Mouse (Mus musculus) hindbrain, embryonic 12.5 days (tissue): ENCODE data around the gene Eno2. TPM values are rescaled to one million over a fixed set of nuclear protein-coding genes. Genes with fewer than 3 reads are reported as not detected.
"Not testable (repeated sequence)": the region's sequence is repeated elsewhere in the genome, so short reads cannot be mapped to it uniquely, and the experiment has no call there.

Source experiments
- ATAC-seq: fragments of 200-750 bp; cut with Nextera tagmentation; 2 replicates; pipeline ENCODE4 v1.8.0; 2017; ENCODE audit warnings: moderate TSS enrichment; ENCODE audit not compliant: low FRiP score
- H3K27ac ChIP-seq: fragments of 300-500 bp; sonication (generic); 2 replicates; pipeline ENCODE4 v1.5.1; 2016; ENCODE audit warnings: mild to moderate bottlenecking
- H3K27me3 ChIP-seq: fragments of 300-500 bp; sonication (generic); 2 replicates; pipeline ENCODE4 v1.6.1; 2016; ENCODE audit warnings: mild to moderate bottlenecking
- H3K36me3 ChIP-seq: fragments of 300-500 bp; sonication (generic); 2 replicates; pipeline ENCODE4 v1.6.1; 2016; ENCODE audit warnings: mild to moderate bottlenecking
- H3K4me1 ChIP-seq: fragments of 300-500 bp; sonication (generic); 2 replicates; pipeline ENCODE4 v1.6.1; 2016
- H3K4me2 ChIP-seq: fragments of 300-500 bp; sonication (generic); replicated peaks from 2 replicates; pipeline ENCODE4 v1.6.1; 2016; ENCODE audit warnings: mild to moderate bottlenecking
- H3K4me3 ChIP-seq: fragments of 300-500 bp; sonication (generic); 2 replicates; pipeline ENCODE4 v1.5.1; 2016; ENCODE audit warnings: mild to moderate bottlenecking
- H3K9ac ChIP-seq: fragments of 300-500 bp; sonication (generic); 2 replicates; pipeline ENCODE4 v1.6.1; 2016; ENCODE audit warnings: mild to moderate bottlenecking, moderate library complexity
- H3K9me3 ChIP-seq: fragments of 300-500 bp; sonication (generic); replicated peaks from 2 replicates; pipeline ENCODE4 v1.6.1; 2016; ENCODE audit warnings: mild to moderate bottlenecking
- WGBS: fragments of 180-500 bp; shearing (Covaris S2); methylation state at CpG from one replicate; pipeline ENCODE4 v1.1.7; 2016; 5-methylcytosine and 5-hydroxymethylcytosine counted together
- polyA plus RNA-seq: library from polyadenylated mRNA; unstranded; fragments of >200 nt; fragmentation: Nextera tagmentation; extraction: Ambion mirVana; gene quantifications from 2 replicates; pipeline ENCODE4 v1.2.1, GENCODE M21; 2016

Eno2 gene
- polyA plus RNA-seq, 1 experiment from 2014 or later: 18.7 TPM

GRCm38 (mm10) chr6:124803061-124803460, 33.6 kb upstream of the Eno2 start:
- Histone ChIP-seq H3K36me3 (no peaks in the 10 kb centered on the region), H3K4me3 (no peak overlapping the region), H3K9ac (no peak overlapping the region), H3K9me3 (no peaks in the 10 kb centered on the region), H3K27me3 (no peaks in the 10 kb centered on the region), H3K4me2 (no peak overlapping the region), H3K4me1 (peaks cover 14% of the 10 kb centered on the region), H3K27ac (no peak overlapping the region)
- no peak for ATAC-seq
- 82% methylated on average over 3 of the region's 3 CpGs for WGBS

DNA sequence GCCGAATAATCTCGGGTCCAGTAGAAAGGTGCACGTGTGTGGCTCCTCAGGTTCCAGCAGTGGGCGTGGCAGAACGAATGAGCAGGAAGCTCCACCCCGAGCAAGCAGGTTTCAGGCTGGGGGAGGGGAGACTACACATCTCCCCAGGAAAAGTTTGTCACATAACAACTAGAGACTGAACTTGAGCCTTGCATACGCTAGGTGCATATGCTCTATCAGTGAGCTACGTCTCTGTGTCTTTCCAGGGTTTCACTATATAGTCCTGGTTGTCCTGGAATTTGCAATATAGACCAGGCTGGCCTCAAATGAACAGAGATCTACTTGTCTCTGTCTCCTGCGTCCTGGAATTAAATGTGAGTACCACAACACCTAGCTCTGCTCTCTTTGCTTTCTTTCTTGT, 32.9 kb upstream of the Eno2 start:
- peaks cover 13% of the 10 kb centered on the region for H3K4me1 ChIP-seq
- not testable (repeated sequence) for H3K27me3 ChIP-seq, H3K4me2 ChIP-seq, H3K36me3 ChIP-seq, H3K9me3 ChIP-seq, H3K9ac ChIP-seq, ATAC-seq, H3K4me3 ChIP-seq, H3K27ac ChIP-seq
- 20% methylated on average over 6 of the region's 9 CpGs for WGBS

GRCm38 (mm10) chr6:124796200-124796599, 26.7 kb upstream of the Eno2 start:
- no peaks in the 10 kb centered on the region for H3K36me3 ChIP-seq

DNA sequence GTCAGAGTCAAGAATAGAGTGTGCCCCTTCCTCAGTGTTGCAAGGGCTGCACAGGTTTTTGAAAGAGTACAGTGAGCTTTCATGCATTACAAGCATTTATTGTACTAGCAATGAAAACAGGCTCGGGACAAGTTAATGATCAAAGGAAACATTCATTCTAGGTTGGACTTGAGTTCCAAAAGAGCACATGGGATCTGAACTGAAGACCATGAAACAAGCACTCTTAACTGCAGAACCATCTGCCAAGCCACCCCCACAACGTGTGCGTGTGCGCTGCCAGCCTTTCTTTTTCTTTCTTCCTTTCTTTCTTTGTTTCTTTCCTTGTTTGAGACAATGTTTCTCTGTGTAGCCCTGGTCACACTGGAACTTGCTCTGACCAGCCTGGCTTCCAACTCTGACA, 26.3 kb upstream of the Eno2 start:
- Histone ChIP-seq H3K9ac (no peak overlapping the region), H3K4me3 (no peak overlapping the region), H3K9me3 (no peaks in the 10 kb centered on the region), H3K27ac (no peak overlapping the region), H3K4me2 (no peak overlapping the region), H3K27me3 (no peaks in the 10 kb centered on the region), H3K4me1 (no peaks in the 10 kb centered on the region), H3K36me3 (no peaks in the 10 kb centered on the region)
- WGBS: 69% methylated on average over 4 of the region's 4 CpGs
- no peak for ATAC-seq

More at GRCm38 (mm10) chr6:124796200-124796599, 26.7 kb upstream of the Eno2 start:
- Histone ChIP-seq H3K9ac (no peak overlapping the region), H3K4me3 (no peak overlapping the region), H3K27ac (no peak overlapping the region), H3K4me2 (no peak overlapping the region), H3K9me3 (no peaks in the 10 kb centered on the region), H3K27me3 (no peaks in the 10 kb centered on the region), H3K4me1 (no peaks in the 10 kb centered on the region)
- ATAC-seq: no peak
- 89% methylated on average over 2 of the region's 2 CpGs for WGBS

DNA sequence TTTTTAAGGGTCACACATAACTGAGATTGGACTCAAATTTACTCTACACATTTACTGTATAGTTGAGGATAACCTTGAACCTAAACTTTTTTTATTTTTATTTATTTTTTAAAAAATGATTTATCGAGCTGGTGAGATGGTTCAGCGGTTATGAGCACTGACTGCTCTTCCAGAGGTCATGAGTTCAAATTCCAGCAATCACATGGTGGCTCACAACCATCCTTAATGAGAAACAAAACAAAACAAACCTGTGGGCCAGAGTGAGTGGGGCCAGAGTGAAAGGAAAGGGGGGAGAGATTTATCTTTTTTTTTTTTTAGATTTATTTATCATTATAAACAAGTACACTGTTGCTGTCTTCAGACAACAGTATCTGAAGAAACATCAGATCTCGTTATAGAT, 22.4 kb upstream of the Eno2 start:
- Histone ChIP-seq H3K36me3 (no peaks in the 10 kb centered on the region), H3K4me3 (no peak overlapping the region), H3K9ac (no peak overlapping the region), H3K27ac (no peak overlapping the region), H3K4me2 (no peak overlapping the region), H3K4me1 (no peaks in the 10 kb centered on the region), H3K27me3 (no peaks in the 10 kb centered on the region), H3K9me3 (no peaks in the 10 kb centered on the region)
- 86% methylated on average over 3 of the region's 3 CpGs for WGBS
- ATAC-seq: no peak

DNA sequence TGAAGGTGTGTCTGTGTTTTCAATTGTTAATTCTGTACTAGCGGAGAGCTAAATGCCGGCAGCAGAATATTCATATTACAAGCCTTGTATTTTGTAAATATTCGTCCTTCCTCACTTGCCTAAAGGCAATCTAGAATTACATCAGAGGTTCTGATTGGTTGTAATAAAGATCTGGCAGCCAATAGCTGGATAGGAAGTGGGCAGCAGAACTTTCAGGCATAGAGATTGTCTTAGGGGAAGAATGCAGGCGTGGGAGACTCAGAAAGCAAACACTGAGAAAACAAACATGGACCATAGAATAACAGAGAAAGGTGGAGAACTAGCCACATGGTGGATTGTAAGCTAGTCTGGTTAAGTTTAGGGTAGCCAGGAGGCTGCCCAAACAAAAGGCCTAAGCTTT, 20.6 kb upstream of the Eno2 start:
- 68% methylated on average over 4 of the region's 4 CpGs for WGBS
- no peak overlapping the region for H3K4me2 ChIP-seq
- no peak overlapping the region for H3K27ac ChIP-seq
- H3K36me3 ChIP-seq: no peaks in the 10 kb centered on the region
- no peaks in the 10 kb centered on the region for H3K9me3 ChIP-seq
- no peak overlapping the region for H3K4me3 ChIP-seq
- no peaks in the 10 kb centered on the region for H3K27me3 ChIP-seq
- no peaks in the 10 kb centered on the region for H3K4me1 ChIP-seq
- H3K9ac ChIP-seq: no peak overlapping the region
- ATAC-seq: no peak

DNA sequence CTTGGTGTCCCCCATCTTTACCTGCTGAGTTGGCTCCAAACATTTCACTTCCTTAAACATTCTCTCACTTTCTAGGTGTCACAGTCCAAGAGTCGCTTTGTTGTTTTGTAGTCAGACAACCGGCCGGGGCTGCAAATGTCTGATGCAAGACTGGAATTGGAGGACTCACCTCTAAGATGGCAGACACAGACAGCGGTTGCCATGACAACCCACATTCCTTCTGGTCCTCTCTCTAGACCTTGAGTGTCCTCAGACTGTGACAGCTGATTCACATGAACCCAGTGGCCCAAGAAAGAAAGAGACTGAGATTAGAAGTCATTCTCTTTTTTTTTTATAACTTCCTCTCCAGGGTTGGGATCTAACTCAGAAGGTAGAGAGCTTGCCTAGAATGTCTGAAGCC, 20.0 kb upstream of the Eno2 start:
- Histone ChIP-seq H3K9ac (no peak overlapping the region), H3K4me2 (no peak overlapping the region), H3K36me3 (no peaks in the 10 kb centered on the region), H3K9me3 (no peaks in the 10 kb centered on the region), H3K27me3 (no peaks in the 10 kb centered on the region), H3K4me3 (no peak overlapping the region), H3K4me1 (no peaks in the 10 kb centered on the region), H3K27ac (no peak overlapping the region)
- no peak for ATAC-seq
- 85% methylated on average over 4 of the region's 4 CpGs for WGBS

DNA sequence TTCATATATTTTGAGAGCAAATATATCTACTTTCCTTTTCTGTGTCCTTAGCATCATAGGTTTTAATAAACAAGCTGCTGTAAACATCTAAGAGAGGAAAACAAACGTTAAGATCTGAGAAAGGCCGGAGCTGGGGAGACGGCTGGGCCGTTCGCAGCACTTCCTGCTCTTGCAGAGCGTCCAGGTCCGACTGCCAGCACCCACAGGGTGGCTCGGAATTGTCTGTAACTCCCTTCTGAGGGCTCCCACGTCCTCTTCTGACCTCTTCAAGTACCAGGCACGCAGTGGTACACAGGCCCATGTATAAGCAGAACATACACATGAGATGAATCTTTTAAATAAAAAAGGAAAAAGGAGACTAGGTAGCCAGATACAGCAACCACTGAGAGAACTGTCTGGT, 18.2 kb upstream of the Eno2 start:
- no peak overlapping the region for H3K27ac ChIP-seq
- WGBS: 78% methylated on average over 10 of the region's 10 CpGs
- no peaks in the 10 kb centered on the region for H3K36me3 ChIP-seq
- H3K27me3 ChIP-seq: no peaks in the 10 kb centered on the region
- no peaks in the 10 kb centered on the region for H3K9me3 ChIP-seq
- no peak overlapping the region for H3K4me3 ChIP-seq
- H3K4me1 ChIP-seq: peaks cover under 1% of the 10 kb centered on the region; the same call in 1 of the 2 replicates
- ATAC-seq: no peak
- no peak overlapping the region for H3K9ac ChIP-seq
- H3K4me2 ChIP-seq: no peak overlapping the region

DNA sequence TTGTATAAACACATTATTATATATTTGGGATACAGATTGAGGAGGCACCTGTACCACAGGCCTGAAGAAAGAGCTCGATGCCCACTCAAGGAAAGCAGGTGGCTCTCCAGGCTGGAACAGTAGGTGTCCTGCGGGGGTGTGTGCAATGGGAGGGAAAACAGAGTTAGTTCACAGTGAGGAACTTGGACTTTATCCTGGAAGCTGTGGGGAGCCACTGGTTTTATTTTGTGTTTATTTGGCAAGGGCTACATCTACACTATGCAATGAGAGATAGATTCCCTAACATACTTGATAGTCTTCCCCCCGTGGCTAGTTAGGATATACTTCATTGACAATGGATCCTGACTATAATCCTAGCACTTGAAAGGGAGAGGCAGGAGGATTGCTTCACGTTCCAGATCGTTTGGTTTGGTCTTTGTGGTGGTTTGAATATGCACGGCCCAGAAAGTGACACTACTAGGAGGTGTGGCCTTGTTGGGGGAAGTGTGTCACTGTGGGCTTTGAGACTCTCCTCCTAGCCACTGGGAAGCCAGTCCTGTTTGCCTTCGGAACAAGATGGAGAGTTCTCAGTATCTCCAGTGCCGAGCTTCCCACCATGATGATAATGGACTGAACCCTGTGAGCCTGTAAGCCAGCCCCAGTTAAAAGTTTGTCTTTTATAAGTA, 17.4 kb upstream of the Eno2 start:
- no peaks in the 10 kb centered on the region for H3K9me3 ChIP-seq
- no peak overlapping the region for H3K9ac ChIP-seq
- no peak overlapping the region for H3K27ac ChIP-seq
- no peaks in the 10 kb centered on the region for H3K27me3 ChIP-seq
- no peak for ATAC-seq
- H3K4me2 ChIP-seq: no peak overlapping the region
- H3K4me3 ChIP-seq: no peak overlapping the region
- peaks cover 5% of the 10 kb centered on the region; the same call in 1 of the 2 replicates for H3K4me1 ChIP-seq
- no peaks in the 10 kb centered on the region for H3K36me3 ChIP-seq
- WGBS: 55% methylated on average over 8 of the region's 8 CpGs

GRCm38 (mm10) chr6:124782436-124782835, 13.0 kb upstream of the Eno2 start:
- peaks cover 20% of the 10 kb centered on the region for H3K27me3 ChIP-seq
- no peak for ATAC-seq
- no peaks in the 10 kb centered on the region for H3K9me3 ChIP-seq
- H3K9ac ChIP-seq: no peak overlapping the region
- peaks cover 20% of the 10 kb centered on the region for H3K4me1 ChIP-seq
- 25% methylated on average over 6 of the region's 6 CpGs for WGBS
- H3K4me2 ChIP-seq: peak overlapping the region; percentile 27; the same call in 1 of the 2 replicates
- no peak overlapping the region for H3K27ac ChIP-seq
- no peak overlapping the region for H3K4me3 ChIP-seq
- no peaks in the 10 kb centered on the region for H3K36me3 ChIP-seq

DNA sequence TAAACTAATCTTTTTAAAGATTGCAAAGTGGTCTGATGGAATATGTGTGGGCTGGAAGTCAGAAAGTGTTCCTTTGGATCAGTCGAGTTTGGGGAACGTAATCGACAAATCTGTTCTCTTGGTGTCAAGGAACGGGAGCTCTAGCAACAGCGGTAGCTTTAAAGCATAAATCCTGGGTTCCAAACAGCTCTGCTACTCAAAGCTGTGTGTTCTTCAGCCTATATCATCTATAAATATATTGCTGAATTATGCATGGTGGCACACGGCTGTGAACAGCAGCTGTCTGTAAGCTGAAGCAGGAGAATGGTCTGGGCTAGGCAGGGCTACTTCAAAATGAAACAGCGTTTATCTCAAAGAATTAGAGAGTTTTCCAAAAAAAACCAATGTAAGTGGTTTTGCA, 11.4 kb upstream of the Eno2 start:
- 83% methylated on average over 7 of the region's 7 CpGs for WGBS
- no peak overlapping the region for H3K4me3 ChIP-seq
- H3K9ac ChIP-seq: no peak overlapping the region
- H3K36me3 ChIP-seq: no peaks in the 10 kb centered on the region
- no peak for ATAC-seq
- no peaks in the 10 kb centered on the region for H3K9me3 ChIP-seq
- peaks cover 20% of the 10 kb centered on the region for H3K27me3 ChIP-seq
- H3K4me1 ChIP-seq: peaks cover 20% of the 10 kb centered on the region
- no peak overlapping the region for H3K27ac ChIP-seq
- H3K4me2 ChIP-seq: no peak overlapping the region

GRCm38 (mm10) chr6:124779984-124780416, 10.5 kb upstream of the Eno2 start:
- H3K27me3 ChIP-seq: peaks cover 20% of the 10 kb centered on the region
- no peaks in the 10 kb centered on the region for H3K9me3 ChIP-seq
- no peak overlapping the region for H3K27ac ChIP-seq
- peaks cover 20% of the 10 kb centered on the region for H3K4me1 ChIP-seq
- ATAC-seq: no peak; the same call in 1 of the 2 replicates
- peak overlapping the region; percentile 68 for H3K4me2 ChIP-seq
- WGBS: 2% methylated on average over 10 of the region's 10 CpGs
- no peaks in the 10 kb centered on the region for H3K36me3 ChIP-seq
- peak overlapping the region; percentile 33; the same call in 1 of the 2 replicates for H3K9ac ChIP-seq
- H3K4me3 ChIP-seq: peak overlapping the region; percentile 35
